ENCODE assay signal across 25 mouse cellular contexts in genomic region chr1:168293673-168294072, GRCm38 (mm10).
"Had no signal": no experiment of that assay in that cellular context is flagged by ENCODE, and none has a peak within 500 bp of the region (broad histone marks: within the 10 kb centered on the region; RNA-seq: fewer than 3 reads in every experiment).

No protein-coding gene starts in this region.

- H3K9ac ChIP-seq: heart, embryonic 13.5 days; heart, embryonic 15.5 days; hindbrain, embryonic 13.5 days; hindbrain, embryonic 15.5 days; kidney, embryonic 15.5 days; limb, embryonic 13.5 days; limb, embryonic 15.5 days had no signal

- H3K27ac ChIP-seq: heart, adult 2 months; heart, embryonic 13.5 days; heart, embryonic 15.5 days; hindbrain, embryonic 13.5 days; hindbrain, embryonic 15.5 days; hindbrain, postnatal 0 days; kidney, embryonic 15.5 days; kidney, postnatal 0 days; limb, embryonic 13.5 days; limb, embryonic 15.5 days had no signal

- H3K27me3 ChIP-seq: heart, embryonic 13.5 days; heart, embryonic 15.5 days; hindbrain, embryonic 13.5 days; hindbrain, embryonic 15.5 days; kidney, embryonic 15.5 days had no signal

- H3K4me2 ChIP-seq: heart, embryonic 11.5 days; heart, embryonic 13.5 days; heart, embryonic 15.5 days; hindbrain, embryonic 13.5 days; hindbrain, embryonic 15.5 days; kidney, embryonic 15.5 days; limb, embryonic 13.5 days; limb, embryonic 15.5 days had no signal

- ATAC-seq: hindbrain, postnatal 0 days; intestine, embryonic 16.5 days had no signal

- H3K9me3 ChIP-seq: heart, embryonic 13.5 days; heart, embryonic 15.5 days; hindbrain, embryonic 13.5 days; hindbrain, embryonic 15.5 days; kidney, embryonic 15.5 days; limb, embryonic 15.5 days had no signal

- DNase-seq: gastrocnemius, postnatal 14 days; gastrocnemius, postnatal 36 days; heart, adult 11 months; heart, adult 2 months; heart, postnatal 14 days; heart, postnatal 36 days; kidney, adult 11 months; kidney, adult 2 months; kidney, adult 9 months; kidney, postnatal 14 days; kidney, postnatal 36 days; layer of hippocampus, adult 9-11 months; layer of hippocampus, postnatal 36 days; left cerebral cortex, postnatal 4 days had no signal

- H3K4me3 ChIP-seq: heart, adult 2 months; heart, embryonic 13.5 days; heart, embryonic 15.5 days; hindbrain, embryonic 13.5 days; hindbrain, embryonic 15.5 days; kidney, embryonic 15.5 days; limb, embryonic 13.5 days; limb, embryonic 15.5 days had no signal

- H3K36me3 ChIP-seq: heart, embryonic 15.5 days; hindbrain, embryonic 13.5 days; hindbrain, embryonic 15.5 days; limb, embryonic 13.5 days; limb, embryonic 15.5 days had no signal
